Mouse (Mus musculus) forebrain, embryonic 14.5 days (tissue): ENCODE data around the gene D6Wsu163e. TPM values are rescaled to one million over a fixed set of nuclear protein-coding genes. Genes with fewer than 3 reads are reported as not detected.

Source experiments
- ATAC-seq: fragments of 200-750 bp; cut with Nextera tagmentation; 2 replicates; pipeline ENCODE4 v1.8.0; 2017; ENCODE audit warnings: mild to moderate bottlenecking, moderate library complexity
- DNase-seq: peaks from one replicate; pipeline ENCODE4 v3.0.0-alpha.2; 2015; ENCODE audit warnings: low spot score
- H3K27ac ChIP-seq: fragments of 300-500 bp; sonication (generic); 2 replicates; pipeline ENCODE4 v1.5.1; 2014; ENCODE audit warnings: low read depth, mild to moderate bottlenecking, control low read depth, low read length, moderate library complexity
- H3K27me3 ChIP-seq: fragments of 300-500 bp; sonication (generic); replicated peaks from 2 replicates; pipeline ENCODE4 v1.6.1; 2014; ENCODE audit warnings: low read length, control low read depth, mixed read lengths; ENCODE audit not compliant: control insufficient read depth, insufficient read depth
- H3K36me3 ChIP-seq: fragments of 300-500 bp; sonication (generic); 2 replicates; pipeline ENCODE4 v1.6.1; 2014; ENCODE audit warnings: low read length, control low read depth; ENCODE audit not compliant: control insufficient read depth, insufficient read depth
- H3K4me1 ChIP-seq: fragments of 300-500 bp; sonication (generic); 2 replicates; pipeline ENCODE4 v1.6.1; 2014; ENCODE audit warnings: antibody characterized with exemption, low read length, control low read depth; ENCODE audit not compliant: control insufficient read depth, insufficient read depth
- H3K4me2 ChIP-seq: fragments of 300-500 bp; sonication (generic); 2 replicates; pipeline ENCODE4 v1.6.1; 2014; ENCODE audit warnings: mild to moderate bottlenecking, control low read depth, low read length
- H3K4me3 ChIP-seq: fragments of 300-500 bp; sonication (generic); 2 replicates; pipeline ENCODE4 v1.5.1; 2014; ENCODE audit warnings: low read depth, low read length, control low read depth
- H3K9ac ChIP-seq: fragments of 300-500 bp; sonication (generic); 2 replicates; pipeline ENCODE4 v1.6.1; 2014; ENCODE audit warnings: mild to moderate bottlenecking, low read length, control low read depth, moderate library complexity
- H3K9me3 ChIP-seq: fragments of 300-500 bp; sonication (generic); replicated peaks from 2 replicates; pipeline ENCODE4 v1.6.1; 2016; ENCODE audit warnings: low read length, control low read depth, mixed read lengths; ENCODE audit not compliant: control insufficient read depth
- WGBS: fragments of 180-500 bp; shearing (Covaris S2); extraction: QIAGEN DNeasy Blood & Tissue Kit; methylation state at CpG from one replicate; pipeline ENCODE4 v1.1.7; 2014; 5-methylcytosine and 5-hydroxymethylcytosine counted together
- polyA plus RNA-seq: library from polyadenylated mRNA; unstranded; fragments of >200 nt; fragmentation: Nextera tagmentation; extraction: Ambion mirVana; gene quantifications from 2 replicates; pipeline ENCODE4 v1.2.1, GENCODE M21; 2014

The D6Wsu163e gene
- polyA plus RNA-seq, 1 experiment from 2014 or later: 33.0 TPM

DNA sequence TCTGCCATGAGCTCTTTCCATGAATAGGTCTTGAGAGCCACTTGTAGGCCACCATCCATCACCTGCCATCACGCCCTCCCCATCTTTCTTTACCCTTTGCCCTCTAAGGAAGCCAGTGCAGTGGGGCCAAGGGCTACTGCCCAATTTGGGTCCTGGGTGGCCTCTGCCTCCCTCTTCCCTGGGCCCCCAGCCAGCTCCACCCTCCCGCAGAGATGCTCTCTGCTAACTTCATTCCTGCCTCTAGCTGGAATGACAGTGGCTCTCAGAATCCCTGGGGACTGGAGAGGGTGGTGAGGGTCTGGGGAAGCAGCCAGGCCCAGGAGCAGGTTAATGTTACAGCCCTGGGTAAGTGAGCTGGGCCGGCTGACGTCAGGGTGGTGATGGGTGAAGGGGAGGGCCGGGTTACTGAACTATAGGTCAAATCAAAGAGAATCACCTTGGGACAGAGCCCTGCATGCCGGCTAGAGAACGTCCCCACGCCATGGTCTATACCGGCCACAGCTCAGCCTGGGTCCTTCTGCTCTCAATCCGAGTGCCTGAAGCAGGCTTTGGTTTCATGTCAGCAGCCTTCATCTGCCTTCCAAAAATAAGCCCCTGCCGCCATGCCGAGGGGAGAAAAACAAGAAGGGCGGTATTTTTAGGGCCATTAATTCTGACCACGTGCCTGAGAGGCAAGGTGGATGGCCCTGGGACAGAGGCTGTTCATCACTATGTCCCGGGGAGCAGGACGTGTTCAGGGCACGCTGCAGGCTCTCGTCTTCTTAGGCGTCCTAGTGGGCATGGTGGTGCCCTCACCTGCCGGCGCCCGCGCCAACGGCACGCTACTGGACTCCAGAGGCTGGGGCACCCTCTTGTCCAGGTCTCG lies 75.4 kb downstream of the D6Wsu163e start, which contains the start of gene Fgf6:
Fgf6 (plus strand) TSS at position 681 of the 865 bp plus-strand sequence.
- no peak within 1 kb of the TSS for H3K4me3 ChIP-seq
- ATAC-seq: no peak
- H3K4me1 ChIP-seq: peaks cover 2% of the 10 kb centered on the region; the same call in 1 of the 2 replicates
- DNase-seq: no peak
- no peak within 1 kb of the TSS for H3K27ac ChIP-seq
- no peaks in the 10 kb centered on the region for H3K9me3 ChIP-seq
- H3K4me2 ChIP-seq: no peak within 1 kb of the TSS
- no peaks in the 10 kb centered on the region for H3K36me3 ChIP-seq
- no peaks in the 10 kb centered on the region for H3K27me3 ChIP-seq
- no peak within 1 kb of the TSS for H3K9ac ChIP-seq
- 86% methylated on average over 26 of the region's 26 CpGs for WGBS

- Histone ChIP-seq H3K9ac (no peak overlapping the region), H3K9me3 (no peaks in the 10 kb centered on the region), H3K36me3 (no peaks in the 10 kb centered on the region), H3K4me2 (no peak overlapping the region), H3K27ac (no peak overlapping the region), H3K4me1 (peaks cover 2% of the 10 kb centered on the region; the same call in 1 of the 2 replicates), H3K27me3 (no peaks in the 10 kb centered on the region), H3K4me3 (no peak overlapping the region)
- WGBS: 4% methylated on average over 6 of the region's 6 CpGs
- no peak for ATAC-seq
- no peak for DNase-seq
Measured at GRCm38 (mm10) chr6:127019254-127019653, 79.5 kb downstream of the D6Wsu163e start.

GRCm38 (mm10) chr6:127020431-127020830 lies 80.7 kb downstream of the D6Wsu163e start:
- Histone ChIP-seq H3K27me3 (no peaks in the 10 kb centered on the region), H3K9ac (no peak overlapping the region), H3K4me2 (no peak overlapping the region), H3K4me3 (no peak overlapping the region), H3K4me1 (peaks cover 2% of the 10 kb centered on the region; the same call in 1 of the 2 replicates), H3K36me3 (no peaks in the 10 kb centered on the region), H3K27ac (no peak overlapping the region), H3K9me3 (no peaks in the 10 kb centered on the region)
- 21% methylated on average over 13 of the region's 13 CpGs for WGBS
- ATAC-seq (no peak), DNase-seq (no peak)

DNA sequence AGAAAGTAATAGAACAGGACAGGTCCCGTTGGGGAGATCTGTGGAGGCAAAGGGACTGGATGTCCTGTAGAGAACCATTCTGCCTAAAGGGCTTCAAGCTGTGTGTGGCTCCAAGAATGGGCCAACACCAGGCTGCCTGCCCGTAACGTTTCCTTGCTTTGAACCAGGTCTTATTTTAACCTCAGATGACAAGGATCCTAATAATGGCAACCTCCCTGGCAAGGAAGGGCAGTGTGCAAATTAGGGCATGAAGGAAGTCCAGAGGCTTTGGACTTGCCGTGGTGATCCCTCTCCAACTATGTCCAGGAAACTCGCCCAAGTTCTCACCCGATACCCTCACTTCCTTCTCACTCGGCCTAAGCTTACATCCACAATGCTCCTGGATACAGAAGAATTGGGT lies 85.1 kb downstream of the D6Wsu163e start:
- 73% methylated on average over 7 of the region's 7 CpGs for WGBS
- no peak for ATAC-seq

More for the DNA sequence above, 85.1 kb downstream of the D6Wsu163e start:
- Histone ChIP-seq H3K4me1 (no peaks in the 10 kb centered on the region; the same call in 1 of the 2 replicates), H3K4me2 (no peak overlapping the region), H3K27me3 (no peaks in the 10 kb centered on the region), H3K27ac (no peak overlapping the region), H3K9ac (no peak overlapping the region), H3K4me3 (no peak overlapping the region), H3K36me3 (no peaks in the 10 kb centered on the region), H3K9me3 (no peaks in the 10 kb centered on the region)
- DNase-seq: no peak

Other genes starting within 250 kb of the D6Wsu163e start
- 6.7 and 9.1 TPM in 2 replicates for gene Kcna6, start 199.3 kb upstream of the D6Wsu163e start, polyA plus RNA-seq
- gene Ndufa9, start 90.8 kb upstream of the D6Wsu163e start, polyA plus RNA-seq: 184 and 204 TPM in 2 replicates
- 0.07 and 0.09 TPM in 2 replicates for gene Akap3, start 86.9 kb upstream of the D6Wsu163e start, polyA plus RNA-seq
- gene Dyrk4, start 18.1 kb upstream of the D6Wsu163e start, polyA plus RNA-seq: 0.10 TPM in 1 of 2 replicates, not detected in the other
- gene Rad51ap1, start 375 bp upstream of the D6Wsu163e start, polyA plus RNA-seq: 28.3 and 33.6 TPM in 2 replicates
- not detected in 2 replicates for gene Fgf6, start 75.6 kb downstream of the D6Wsu163e start, polyA plus RNA-seq
- gene Fgf23, start 132.9 kb downstream of the D6Wsu163e start, polyA plus RNA-seq: 0.09 and 0.11 TPM in 2 replicates
- gene Tigar, start 169.6 kb downstream of the D6Wsu163e start, polyA plus RNA-seq: 7.4 and 8.1 TPM in 2 replicates
- 1,278 and 1,343 TPM in 2 replicates for gene Ccnd2, start 212.2 kb downstream of the D6Wsu163e start, polyA plus RNA-seq